Mouse (Mus musculus) MEL (cell line): ENCODE measurements at regions not wholly inside any gene's neighbourhood (a gene's known extent, or its start where the extent isn't known, plus 50 kb on each side); places are given as distances from the start of the nearest gene placed in this dataset.

Source experiments
- POLR2A ChIP-seq, 2 experiments: IDR thresholded peaks; 2 replicates each; pipeline ENCODE4 v1.6.1; 2011 to 2012; ENCODE audit warnings: low read length in 2 of 2, mild to moderate bottlenecking in 2 of 2, control low read depth in 1 of 2, improper control_type of control experiment in 1 of 2, low read depth in 1 of 2, moderate library complexity in 1 of 2; ENCODE audit not compliant: control insufficient read depth in 1 of 2, insufficient read depth in 1 of 2, poor library complexity in 1 of 2
- POLR2AphosphoS2 ChIP-seq: IDR thresholded peaks from 2 replicates; pipeline ENCODE4 v1.6.1; 2011; ENCODE audit warnings: low read length, improper control_type of control experiment
- TAL1 ChIP-seq: IDR thresholded peaks from 2 replicates; pipeline ENCODE4 v1.6.1; 2012; ENCODE audit warnings: mild to moderate bottlenecking, inconsistent platforms, low read length, moderate library complexity, mixed read lengths
- UBTF ChIP-seq: IDR thresholded peaks from 2 replicates; pipeline ENCODE4 v1.6.1; 2012; ENCODE audit warnings: low read depth, mild to moderate bottlenecking, inconsistent platforms, low read length, improper control_type of control experiment, moderate library complexity, borderline replicate concordance; ENCODE audit not compliant: insufficient read depth

DNA sequence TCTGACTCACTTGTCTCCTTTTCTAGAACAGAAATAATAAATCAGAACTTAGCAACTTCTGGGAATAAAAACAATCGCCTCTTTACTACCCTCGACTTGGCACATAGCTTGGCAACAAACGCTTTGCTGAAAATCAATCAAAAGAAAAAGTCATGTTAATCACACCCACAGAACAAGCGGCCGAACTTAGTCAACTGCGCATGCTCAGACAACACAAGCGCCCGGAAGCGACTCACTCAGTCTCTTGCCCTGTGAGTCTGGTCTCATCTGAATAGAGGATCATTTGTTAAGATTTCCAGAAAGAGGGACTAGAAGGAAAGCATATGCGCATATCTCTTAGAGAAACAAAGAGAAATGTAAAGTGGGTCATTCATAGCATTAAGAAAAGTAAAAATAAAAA is 375.8 kb downstream of the Gpd2 start:
- TF ChIP-seq POLR2A (IDR thresholded peaks at IDR 0.05; ENCODE audit: control insufficient read depth in 1 of 2, insufficient read depth in 1 of 2, low read depth in 1 of 2, low read length in 2 of 2, poor library complexity in 1 of 2), result no peak
- TF ChIP-seq UBTF, result no peak
- no peak for TF ChIP-seq POLR2AphosphoS2
- no peak for TF ChIP-seq TAL1
